Comparison of ENCODE assay signal across 8 mouse cellular contexts in genomic region chr2:150786251-150787180, GRCm38 (mm10). TPM values are rescaled to one million over a fixed set of nuclear protein-coding genes. Genes with fewer than 3 reads are reported as not detected.
DNase-seq lines count a peak whose midpoint lies in the region; ATAC-seq and TF ChIP-seq lines count a peak whose summit lies in the region.

TSS of gene Pygb (plus strand) at chr2:150786735.

- H3K4me3 ChIP-seq in embryonic facial prominence, embryonic 13.5 days: peak within 1 kb of the TSS; percentile 62
- peak within 1 kb of the TSS; percentile 95 for H3K4me3 ChIP-seq in kidney, adult 2 months (ENCODE audit: insufficient read depth, low read depth, low read length)
- peak within 1 kb of the TSS; percentile 85 for H3K4me3 ChIP-seq in limb, embryonic 13.5 days
- H3K4me3 ChIP-seq in midbrain, embryonic 16.5 days (ENCODE audit: low read depth, low read length): peak within 1 kb of the TSS; percentile 87

- ATAC-seq in embryonic facial prominence, embryonic 13.5 days (ENCODE audit: insufficient number of reproducible peaks, insufficient read depth, low FRiP score, low TSS enrichment, low read depth): peak; percentile 95
- ATAC-seq in limb, embryonic 13.5 days (ENCODE audit: low FRiP score, low read depth): peak; percentile 96
- peak; percentile 98 for ATAC-seq in midbrain, embryonic 16.5 days

- peak; percentile 71 for TF ChIP-seq POLR2A in kidney, adult 2 months (IDR thresholded peaks at IDR 0.05; ENCODE audit: low read depth, low read length)

- H3K27ac ChIP-seq in embryonic facial prominence, embryonic 13.5 days: peak within 1 kb of the TSS; percentile 78
- H3K27ac ChIP-seq in kidney, adult 2 months (ENCODE audit: insufficient read depth, low read depth, low read length): peak within 1 kb of the TSS; percentile 52
- peak within 1 kb of the TSS; percentile 48; the same call in 1 of the 2 replicates for H3K27ac ChIP-seq in limb, embryonic 13.5 days
- H3K27ac ChIP-seq in midbrain, embryonic 16.5 days (ENCODE audit: low read length): peak within 1 kb of the TSS; percentile 82

- WGBS in embryonic facial prominence, embryonic 13.5 days: 2% methylated on average over 56 of the region's 58 CpGs
- 2% methylated on average over 57 of the region's 58 CpGs for WGBS in kidney, adult 2 months
- WGBS in limb, embryonic 13.5 days: 2% methylated on average over 57 of the region's 58 CpGs
- 3% methylated on average over 56 of the region's 58 CpGs for WGBS in midbrain, embryonic 16.5 days

- H3K36me3 ChIP-seq in embryonic facial prominence, embryonic 13.5 days: peaks cover 4% of the 10 kb centered on the region; the same call in 1 of the 2 replicates
- no peaks in the 10 kb centered on the region for H3K36me3 ChIP-seq in kidney, adult 2 months (ENCODE audit: control insufficient read depth, insufficient read depth, low read length)
- H3K36me3 ChIP-seq in limb, embryonic 13.5 days: peaks cover 3% of the 10 kb centered on the region; the same call in 1 of the 2 replicates
- no peaks in the 10 kb centered on the region for H3K36me3 ChIP-seq in midbrain, embryonic 16.5 days (ENCODE audit: control insufficient read depth, insufficient read depth, low read length)

- H3K4me1 ChIP-seq in embryonic facial prominence, embryonic 13.5 days: peaks cover 30% of the 10 kb centered on the region
- H3K4me1 ChIP-seq in kidney, adult 2 months (ENCODE audit: control insufficient read depth, insufficient read depth, low read length): peaks cover 5% of the 10 kb centered on the region; the same call in 1 of the 2 replicates
- peaks cover 36% of the 10 kb centered on the region for H3K4me1 ChIP-seq in limb, embryonic 13.5 days
- H3K4me1 ChIP-seq in midbrain, embryonic 16.5 days (ENCODE audit: control insufficient read depth, insufficient read depth, low read length): peaks cover 23% of the 10 kb centered on the region

- DNase-seq in 3T3-L1 (ENCODE audit: low read depth, low spot score): peak; percentile 93
- DNase-seq in adrenal gland, postnatal 36 days: peak; percentile 93 to 94
- peak; percentile 91 to 92 for DNase-seq in heart, adult 18-20 months
- peak; percentile 89 for DNase-seq in kidney, adult 2 months
- DNase-seq in spleen, postnatal 36 days (ENCODE audit: low spot score in 2 of 2): peak; percentile 81 to 85

- peak within 1 kb of the TSS; percentile 68 for H3K4me2 ChIP-seq in embryonic facial prominence, embryonic 13.5 days
- H3K4me2 ChIP-seq in limb, embryonic 13.5 days (replicated peaks): peak within 1 kb of the TSS; percentile 83
- H3K4me2 ChIP-seq in midbrain, embryonic 16.5 days (ENCODE audit: low read length): peak within 1 kb of the TSS; percentile 84

- no peaks in the 10 kb centered on the region for H3K27me3 ChIP-seq in embryonic facial prominence, embryonic 13.5 days
- no peaks in the 10 kb centered on the region for H3K27me3 ChIP-seq in kidney, adult 2 months (replicated peaks; ENCODE audit: control insufficient read depth, insufficient read depth, low read length)
- H3K27me3 ChIP-seq in limb, embryonic 13.5 days: no peaks in the 10 kb centered on the region
- H3K27me3 ChIP-seq in midbrain, embryonic 16.5 days (ENCODE audit: control insufficient read depth, insufficient read depth, low read depth, low read length): no peaks in the 10 kb centered on the region

- TF ChIP-seq CTCF in kidney, adult 2 months (conservative IDR thresholded peaks at IDR 0.05; ENCODE audit: insufficient read depth, insufficient read length, low read depth, low read length): no peak

- peak within 1 kb of the TSS; percentile 73 for H3K9ac ChIP-seq in embryonic facial prominence, embryonic 13.5 days
- H3K9ac ChIP-seq in limb, embryonic 13.5 days: peak within 1 kb of the TSS; percentile 75
- H3K9ac ChIP-seq in midbrain, embryonic 16.5 days (ENCODE audit: low read depth, low read length): peak within 1 kb of the TSS; percentile 84

- no peaks in the 10 kb centered on the region for H3K9me3 ChIP-seq in embryonic facial prominence, embryonic 13.5 days
- no peaks in the 10 kb centered on the region for H3K9me3 ChIP-seq in limb, embryonic 13.5 days
- no peaks in the 10 kb centered on the region for H3K9me3 ChIP-seq in midbrain, embryonic 16.5 days (replicated peaks; ENCODE audit: control insufficient read depth, low read length, poor library complexity, severe bottlenecking)

RNA-seq across cellular contexts. Expression of gene Pygb, which starts in this region (rescaled TPM):
- 10 to 100 TPM; 41.5 to 42.6 TPM for total RNA-seq in adrenal gland, postnatal 36 days (2021)
- 89.4 and 100 TPM in 2 replicates for polyA plus RNA-seq in embryonic facial prominence, embryonic 13.5 days (2015; fragmentation: Nextera tagmentation; extraction: Ambion mirVana)
- 100 to 1,000 TPM; 507 to 527 TPM for total RNA-seq in heart, adult 18-20 months (2021)
- polyA plus RNA-seq in kidney, adult 2 months (2012; rRNA removed): 24.7 and 27.0 TPM in 2 replicates
- 95.7 and 107 TPM in 2 replicates for polyA plus RNA-seq in limb, embryonic 13.5 days (2015; fragmentation: Nextera tagmentation; extraction: Ambion mirVana)
- polyA plus RNA-seq in midbrain, embryonic 16.5 days (2015; fragmentation: Nextera tagmentation; extraction: Ambion mirVana): 108 and 133 TPM in 2 replicates

Comparison
In these comparisons a context has a peak if more than half of its experiments do, and no peak if none do; other contexts are left out.
1. Peak in every context shown above with its lines: DNase-seq, ATAC-seq, H3K4me3 ChIP-seq and H3K27ac ChIP-seq.
2. RNA of gene Pygb (total RNA-seq): 507 to 527 TPM in heart, adult 18-20 months; 41.5 to 42.6 TPM in adrenal gland, postnatal 36 days; every median in the first group is over 10 times any median in the second.